Mouse (Mus musculus) liver, embryonic 13.5 days (tissue): ENCODE results near the gene Olfr616. TPM values are rescaled to one million over a fixed set of nuclear protein-coding genes. Genes with fewer than 3 reads are reported as not detected.
"Not testable (repeated sequence)": the region's sequence is repeated elsewhere in the genome, so short reads cannot be mapped to it uniquely, and the experiment has no call there.

Experiments used
- ATAC-seq: fragments of 200-750 bp; cut with Nextera tagmentation; 2 replicates; pipeline ENCODE4 v1.8.0; 2017; ENCODE audit warnings: low read depth, mild to moderate bottlenecking, moderate number of reproducible peaks, moderate library complexity
- DNase-seq: peaks from one replicate; pipeline ENCODE4 v3.0.0; 2022
- H3K27ac ChIP-seq: fragments of 300-500 bp; sonication (generic); 2 replicates; pipeline ENCODE4 v1.5.1; 2015; ENCODE audit warnings: moderate library complexity, mild to moderate bottlenecking, inconsistent platforms
- H3K27me3 ChIP-seq: fragments of 300-500 bp; sonication (generic); 2 replicates; pipeline ENCODE4 v1.6.1; 2015; ENCODE audit warnings: mild to moderate bottlenecking, inconsistent platforms
- H3K36me3 ChIP-seq: fragments of 300-500 bp; sonication (generic); 2 replicates; pipeline ENCODE4 v1.6.1; 2015; ENCODE audit warnings: mild to moderate bottlenecking, inconsistent platforms
- H3K4me1 ChIP-seq: fragments of 300-500 bp; sonication (generic); replicated peaks from 2 replicates; pipeline ENCODE4 v1.6.1; 2015; ENCODE audit warnings: inconsistent platforms
- H3K4me2 ChIP-seq: fragments of 300-500 bp; sonication (generic); 2 replicates; pipeline ENCODE4 v1.6.1; 2015; ENCODE audit warnings: inconsistent platforms, mild to moderate bottlenecking, moderate library complexity
- H3K4me3 ChIP-seq: fragments of 300-500 bp; sonication (generic); replicated peaks from 2 replicates; pipeline ENCODE4 v1.5.1; 2015; ENCODE audit warnings: mild to moderate bottlenecking, inconsistent platforms
- H3K9ac ChIP-seq: fragments of 300-500 bp; sonication (generic); 2 replicates; pipeline ENCODE4 v1.6.1; 2015; ENCODE audit warnings: mild to moderate bottlenecking, inconsistent platforms
- H3K9me3 ChIP-seq: fragments of 300-500 bp; sonication (generic); replicated peaks from 2 replicates; pipeline ENCODE4 v1.6.1; 2016; ENCODE audit warnings: inconsistent platforms
- WGBS: fragments of 180-500 bp; shearing (Covaris S2); methylation state at CpG from one replicate; pipeline ENCODE4 v1.1.7; 2015; ENCODE audit not compliant: insufficient replicate concordance; 5-methylcytosine and 5-hydroxymethylcytosine counted together
- polyA plus RNA-seq: library from polyadenylated mRNA; unstranded; fragments of >200 nt; fragmentation: Nextera tagmentation; extraction: Ambion mirVana; gene quantifications from 2 replicates; pipeline ENCODE4 v1.2.1, GENCODE M21; 2015

Olfr616 gene
- not detected in 2 replicates for polyA plus RNA-seq

GRCm38 (mm10) chr7:103569043-103569442, at the start of gene Olfr616:
Gene Olfr616, minus strand, starts transcription at chr7:103569143.
- ATAC-seq, result no peak
- H3K36me3 ChIP-seq, result no peaks in the 10 kb centered on the region
- H3K9ac ChIP-seq, result no peak within 1 kb of the TSS
- H3K4me1 ChIP-seq, result no peaks in the 10 kb centered on the region
- DNase-seq, result no peak
- H3K27me3 ChIP-seq, result no peaks in the 10 kb centered on the region
- no peak within 1 kb of the TSS for H3K4me2 ChIP-seq
- H3K4me3 ChIP-seq, result no peak within 1 kb of the TSS
- no peaks in the 10 kb centered on the region for H3K9me3 ChIP-seq
- no peak within 1 kb of the TSS for H3K27ac ChIP-seq
- 44% methylated on average over 3 of the region's 3 CpGs for WGBS

GRCm38 (mm10) chr7:103612434-103612833, 43.5 kb upstream of the Olfr616 start, which contains the start of gene Olfr620:
Gene Olfr620, minus strand, starts transcription at chr7:103612534.
- Histone ChIP-seq H3K27ac (no peak within 1 kb of the TSS), H3K9ac (no peak within 1 kb of the TSS), H3K36me3 (no peaks in the 10 kb centered on the region), H3K4me2 (no peak within 1 kb of the TSS), H3K4me3 (no peak within 1 kb of the TSS), H3K27me3 (no peaks in the 10 kb centered on the region), H3K4me1 (no peaks in the 10 kb centered on the region), H3K9me3 (no peaks in the 10 kb centered on the region)
- 50% methylated on average over 2 of the region's 2 CpGs for WGBS
- DNase-seq (no peak), ATAC-seq (no peak)

GRCm38 (mm10) chr7:103607425-103607824, 38.5 kb upstream of the Olfr616 start:
- Histone ChIP-seq H3K4me2 (no peak overlapping the region), H3K36me3 (no peaks in the 10 kb centered on the region), H3K4me1 (no peaks in the 10 kb centered on the region), H3K9me3 (no peaks in the 10 kb centered on the region), H3K9ac (no peak overlapping the region), H3K27ac (no peak overlapping the region), H3K27me3 (no peaks in the 10 kb centered on the region), H3K4me3 (no peak overlapping the region)
- 28% methylated on average over 2 of the region's 2 CpGs for WGBS
- ATAC-seq (no peak), DNase-seq (no peak)

- no peaks in the 10 kb centered on the region for H3K27me3 ChIP-seq
- no peak within 1 kb of the TSS for H3K9ac ChIP-seq
- no peak within 1 kb of the TSS for H3K27ac ChIP-seq
- H3K4me2 ChIP-seq, result no peak within 1 kb of the TSS
- H3K36me3 ChIP-seq, result no peaks in the 10 kb centered on the region
- no peak within 1 kb of the TSS for H3K4me3 ChIP-seq
- no peak for ATAC-seq
- no peaks in the 10 kb centered on the region for H3K9me3 ChIP-seq
- no peaks in the 10 kb centered on the region for H3K4me1 ChIP-seq
- DNase-seq, result no peak
Measured at GRCm38 (mm10) chr7:103600275-103600674, 31.3 kb upstream of the Olfr616 start, which contains the start of gene Olfr619. Gene Olfr619, plus strand, starts transcription at chr7:103600575.

GRCm38 (mm10) chr7:103589803-103590202, 20.9 kb upstream of the Olfr616 start, which contains the start of gene Olfr618:
Gene Olfr618, plus strand, starts transcription at chr7:103590103.
- WGBS, result 42% methylated on average over 2 of the region's 2 CpGs
- Histone ChIP-seq H3K9ac (no peak within 1 kb of the TSS), H3K4me3 (no peak within 1 kb of the TSS), H3K36me3 (no peaks in the 10 kb centered on the region), H3K4me1 (no peaks in the 10 kb centered on the region), H3K4me2 (no peak within 1 kb of the TSS), H3K9me3 (no peaks in the 10 kb centered on the region), H3K27ac (no peak within 1 kb of the TSS), H3K27me3 (no peaks in the 10 kb centered on the region)
- DNase-seq (no peak), ATAC-seq (no peak)

DNA sequence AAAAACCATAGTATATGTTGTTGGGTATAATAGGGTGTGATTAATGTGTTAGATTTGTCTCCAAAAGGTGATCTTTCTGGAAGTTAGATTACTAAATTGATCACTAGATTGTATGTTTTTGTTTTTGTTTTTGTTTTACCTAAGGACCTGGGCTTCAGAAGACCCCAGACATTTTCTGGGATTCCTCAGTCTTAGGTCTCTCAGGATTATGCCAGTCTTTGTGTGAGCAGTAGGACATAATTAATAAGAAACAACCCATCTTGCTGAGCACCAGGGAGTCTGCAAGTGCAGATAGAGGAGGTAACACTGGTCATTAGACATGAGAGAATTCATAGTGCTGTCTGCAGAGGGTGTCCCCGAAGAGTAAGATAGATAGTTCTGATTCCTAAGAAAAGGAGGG, 3.8 kb upstream of the Olfr616 start, which contains the start of gene Olfr617:
Gene Olfr617 (plus strand): TSS at position 301 of the 400 bp plus-strand sequence.
- ATAC-seq, result no peak
- no peak for DNase-seq
- H3K27me3 ChIP-seq, result no peaks in the 10 kb centered on the region
- H3K27ac ChIP-seq, result no peak within 1 kb of the TSS
- H3K4me3 ChIP-seq, result no peak within 1 kb of the TSS
- no peaks in the 10 kb centered on the region for H3K4me1 ChIP-seq
- H3K9ac ChIP-seq, result no peak within 1 kb of the TSS
- no peaks in the 10 kb centered on the region for H3K9me3 ChIP-seq
- no peak within 1 kb of the TSS for H3K4me2 ChIP-seq
- WGBS, result 64% methylated on average over 1 of the region's 1 CpGs
- H3K36me3 ChIP-seq, result no peaks in the 10 kb centered on the region

- no peaks in the 10 kb centered on the region for H3K4me1 ChIP-seq
- ATAC-seq (no peak), DNase-seq (no peak)
- no peaks in the 10 kb centered on the region for H3K27me3 ChIP-seq
- 43% methylated on average over 2 of the region's 2 CpGs for WGBS
- no peaks in the 10 kb centered on the region for H3K36me3 ChIP-seq
- H3K4me2 ChIP-seq, result no peak within 1 kb of the TSS
- H3K9me3 ChIP-seq, result no peaks in the 10 kb centered on the region
- no peak within 1 kb of the TSS for H3K9ac ChIP-seq
- H3K27ac ChIP-seq, result no peak within 1 kb of the TSS
- H3K4me3 ChIP-seq, result no peak within 1 kb of the TSS
Measured at GRCm38 (mm10) chr7:103555779-103556178, 13.2 kb downstream of the Olfr616 start, which contains the start of gene Olfr615. Gene Olfr615, plus strand, starts transcription at chr7:103556079.

- ATAC-seq, result no peak
- no peak within 1 kb of the TSS for H3K4me2 ChIP-seq
- no peaks in the 10 kb centered on the region for H3K9me3 ChIP-seq
- 46% methylated on average over 2 of the region's 2 CpGs for WGBS
- DNase-seq, result no peak
- H3K27ac ChIP-seq, result no peak within 1 kb of the TSS
- H3K4me3 ChIP-seq, result no peak within 1 kb of the TSS
- H3K27me3 ChIP-seq, result no peaks in the 10 kb centered on the region
- no peaks in the 10 kb centered on the region for H3K4me1 ChIP-seq
- no peaks in the 10 kb centered on the region for H3K36me3 ChIP-seq
- H3K9ac ChIP-seq, result no peak within 1 kb of the TSS
Measured at GRCm38 (mm10) chr7:103547774-103548173, 21.2 kb downstream of the Olfr616 start, which contains the start of gene Olfr613. Gene Olfr613, plus strand, starts transcription at chr7:103548074.

DNA sequence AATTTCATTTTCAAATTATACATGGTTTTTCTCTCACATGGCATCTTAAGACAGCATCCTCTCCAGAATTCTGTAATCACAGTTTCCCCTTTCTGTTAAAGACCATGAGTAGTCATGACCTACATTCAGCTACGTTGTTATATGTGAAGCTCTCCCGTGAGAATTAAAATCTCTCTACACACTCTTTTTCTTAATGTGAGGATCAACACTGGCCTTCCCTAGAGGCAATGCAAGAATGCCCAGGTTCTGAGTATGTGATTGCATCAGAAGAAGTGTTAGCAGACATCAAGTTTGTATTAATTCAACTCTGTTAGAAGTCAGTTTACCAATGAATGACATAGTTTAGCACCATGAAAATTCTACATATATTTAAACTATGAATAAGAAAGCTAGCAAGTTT, 26.3 kb downstream of the Olfr616 start, which contains the start of gene Olfr612:
Gene Olfr612 (minus strand): TSS at position 101 of the 400 bp plus-strand sequence.
- 62% methylated on average over 2 of the region's 2 CpGs for WGBS
- not testable (repeated sequence) for H3K4me3 ChIP-seq, H3K4me1 ChIP-seq, DNase-seq, ATAC-seq, H3K9me3 ChIP-seq, H3K4me2 ChIP-seq, H3K27ac ChIP-seq, H3K27me3 ChIP-seq, H3K9ac ChIP-seq, H3K36me3 ChIP-seq

DNA sequence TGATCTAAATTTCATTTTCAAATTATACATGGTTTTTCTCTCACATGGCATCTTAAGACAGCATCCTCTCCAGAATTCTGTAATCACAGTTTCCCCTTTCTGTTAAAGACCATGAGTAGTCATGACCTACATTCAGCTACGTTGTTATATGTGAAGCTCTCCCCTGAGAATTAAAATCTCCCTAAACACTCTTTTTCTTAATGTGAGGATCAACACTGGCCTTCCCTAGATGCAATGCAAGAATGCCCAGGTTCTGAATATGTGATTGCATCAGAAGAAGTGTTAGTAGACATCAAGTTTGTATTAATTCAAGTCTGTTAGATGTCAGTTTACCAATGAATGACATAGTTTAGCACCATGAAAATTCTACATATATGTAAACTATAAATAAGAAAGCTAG, 48.2 kb downstream of the Olfr616 start, which contains the start of gene Olfr611:
Gene Olfr611 (minus strand): TSS at position 101 of the 400 bp plus-strand sequence.
- H3K36me3 ChIP-seq, H3K4me2 ChIP-seq, H3K27me3 ChIP-seq, DNase-seq, ATAC-seq, H3K4me3 ChIP-seq, H3K4me1 ChIP-seq, H3K9me3 ChIP-seq, H3K9ac ChIP-seq, H3K27ac ChIP-seq: not testable (repeated sequence)
- 53% methylated on average over 1 of the region's 1 CpGs for WGBS
